Mouse (Mus musculus) right cerebral cortex, postnatal 10 days (tissue): Measurements from ENCODE around the gene Gprc5b.
A peak's percentile ranks its signal among the peaks of the same experiment; 100 is the strongest.

Experiments
- DNase-seq, 2 experiments: peaks; one replicate each; pipeline ENCODE4 v3.0.0; 2021; ENCODE audit warnings: low spot score in 2 of 2

Gene Gprc5b

GRCm38 (mm10) chr7:118949749-118950148 is 45.3 kb downstream of the Gprc5b start:
- no peak for DNase-seq

GRCm38 (mm10) chr7:118948677-118949282 is 46.2 kb downstream of the Gprc5b start:
- no peak for DNase-seq

DNA sequence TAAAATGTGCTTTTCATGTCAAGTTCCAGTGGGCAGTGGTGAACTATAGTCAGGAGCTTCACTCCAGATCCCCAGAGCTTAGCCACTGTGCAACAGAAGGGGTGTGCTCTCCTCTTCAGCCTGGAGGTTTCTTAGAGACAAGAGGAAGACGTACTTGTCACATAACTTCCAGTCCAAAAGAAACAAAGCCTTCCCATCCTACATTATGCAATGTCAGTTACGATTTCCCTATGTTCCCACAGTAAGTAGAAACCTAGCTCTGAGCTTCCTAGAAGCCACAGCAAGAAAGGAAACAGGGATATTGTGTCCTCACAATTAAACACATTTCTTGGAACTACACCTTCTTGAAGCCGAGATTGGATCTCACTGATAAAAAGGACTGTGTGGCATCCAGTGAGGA is 47.8 kb downstream of the Gprc5b start:
- no peak for DNase-seq

GRCm38 (mm10) chr7:118944884-118945283 is 50.1 kb downstream of the Gprc5b start:
- no peak for DNase-seq

- no peak for DNase-seq
These were observed 51.8 kb downstream of the Gprc5b start for GRCm38 (mm10) chr7:118943170-118943569.

- no peak for DNase-seq
These were observed 52.7 kb downstream of the Gprc5b start for GRCm38 (mm10) chr7:118942297-118942696.

GRCm38 (mm10) chr7:118937469-118938387 is 57.3 kb downstream of the Gprc5b start:
- DNase-seq = no peak

- peak in 1 of 2 experiments; percentile 40 for DNase-seq
These were observed 58.2 kb downstream of the Gprc5b start for GRCm38 (mm10) chr7:118936844-118937243.

DNA sequence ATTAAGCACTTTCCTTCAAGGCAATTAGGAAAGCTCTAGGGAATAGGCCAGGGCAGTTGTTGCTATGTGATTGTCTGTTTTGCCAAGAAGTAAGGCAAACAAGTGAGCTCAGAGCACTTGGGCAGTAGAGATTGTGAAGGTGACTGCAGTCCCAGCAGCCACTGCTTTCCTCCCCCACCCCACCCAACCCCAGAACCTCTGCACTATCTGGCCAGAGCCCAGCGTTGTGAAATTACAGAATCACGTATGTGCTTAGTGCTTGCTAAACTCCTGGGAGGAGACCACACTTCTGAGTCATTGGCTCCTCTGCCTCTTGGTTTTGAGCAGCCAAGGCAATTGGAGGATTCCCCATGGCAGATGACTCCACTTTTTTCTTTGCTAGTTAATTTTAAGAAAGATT is 59.7 kb downstream of the Gprc5b start:
- no peak for DNase-seq

- DNase-seq = no peak
These were observed 63.3 kb downstream of the Gprc5b start for GRCm38 (mm10) chr7:118931502-118932395.

- DNase-seq = peak; percentile 29 to 44
These were observed 65.3 kb downstream of the Gprc5b start for GRCm38 (mm10) chr7:118929601-118930311.

GRCm38 (mm10) chr7:118928916-118929315 is 66.1 kb downstream of the Gprc5b start:
- DNase-seq = no peak

GRCm38 (mm10) chr7:118928316-118928715 is 66.7 kb downstream of the Gprc5b start:
- DNase-seq = no peak

GRCm38 (mm10) chr7:118927279-118927678 is 67.7 kb downstream of the Gprc5b start:
- DNase-seq = no peak

DNA sequence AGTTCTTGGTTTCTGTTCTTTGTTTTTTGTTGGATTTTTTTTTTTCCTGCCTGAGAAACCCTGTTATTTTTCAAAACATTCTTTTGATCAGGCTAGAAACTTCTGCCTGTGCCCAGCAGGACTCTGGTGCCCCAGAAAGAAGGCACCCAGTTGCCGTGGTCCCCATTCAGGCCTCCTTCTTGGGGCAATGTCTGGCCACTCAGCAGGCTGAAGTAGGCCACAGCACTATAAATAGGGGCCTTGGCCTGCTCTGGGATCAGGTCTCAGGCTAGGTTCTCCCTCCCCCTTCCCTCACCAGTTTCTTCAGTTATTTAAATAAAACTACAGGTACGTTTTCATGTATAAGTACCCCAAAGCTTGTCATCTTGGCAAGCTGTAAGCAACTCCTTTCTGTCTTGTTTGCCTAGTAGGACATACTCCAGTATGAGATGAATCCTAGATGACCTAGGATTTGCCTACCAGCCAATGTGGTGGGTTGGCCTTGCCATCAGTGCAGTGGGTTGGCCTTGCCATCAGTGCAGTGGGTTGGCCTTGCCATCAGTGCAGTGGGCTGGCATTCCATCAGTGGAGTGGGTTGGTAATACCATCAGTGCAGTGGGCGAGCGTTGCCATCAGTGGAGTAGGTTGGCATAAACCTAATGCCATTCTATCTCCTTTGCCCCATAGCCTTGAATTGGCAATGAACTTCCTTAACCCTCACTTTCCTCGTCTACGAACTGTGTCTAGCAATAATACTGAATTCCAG is 68.3 kb downstream of the Gprc5b start:
- DNase-seq = peak in 1 of 2 experiments; percentile 45

DNA sequence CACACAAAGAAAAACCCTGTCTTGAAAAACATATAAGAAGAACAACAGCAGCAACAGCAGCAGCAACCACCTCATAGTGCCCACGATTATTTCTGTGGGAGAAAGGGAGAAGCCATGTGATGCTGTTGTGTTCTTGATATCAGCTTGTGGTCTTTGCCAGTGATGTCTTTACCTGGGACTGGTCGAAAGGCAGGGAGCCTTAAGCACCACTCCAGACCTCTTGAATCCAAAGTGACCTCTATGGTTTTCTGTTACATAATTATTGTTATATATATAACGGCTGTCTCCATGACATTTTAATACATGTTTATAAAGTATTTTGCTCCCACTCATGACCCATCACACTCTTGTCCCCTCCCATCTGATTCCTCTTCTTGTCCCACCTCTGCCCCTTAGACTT is 69.5 kb downstream of the Gprc5b start:
- no peak for DNase-seq

- DNase-seq = no peak
These were observed 72.4 kb downstream of the Gprc5b start for GRCm38 (mm10) chr7:118922441-118923202.
